Mouse (Mus musculus): ENCODE results near the gene Cep135. TPM values are rescaled to one million over a fixed set of nuclear protein-coding genes. Genes with fewer than 3 reads are reported as not detected.

The Cep135 gene
- polyA plus RNA-seq, 2 experiments: 6.9 to 10.3 TPM

DNA sequence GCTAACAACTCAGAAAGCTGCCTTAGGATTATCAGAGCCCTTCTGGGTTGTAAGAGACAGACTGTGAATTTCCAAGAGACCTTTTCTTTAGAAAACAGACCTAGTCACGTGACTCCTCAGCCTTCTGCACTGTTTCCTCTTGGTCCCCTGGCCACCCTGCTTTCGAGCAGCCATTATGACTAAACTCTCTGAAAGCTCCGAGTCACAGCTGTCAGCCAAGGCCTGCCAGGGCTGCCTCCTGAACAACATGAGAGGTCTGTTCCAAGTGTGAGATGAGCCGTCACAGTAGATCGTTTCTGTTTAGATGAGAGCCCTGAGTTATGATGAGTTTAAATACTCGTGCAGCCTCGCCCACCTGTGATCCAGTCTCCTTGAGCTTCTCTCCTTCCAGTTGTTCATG is 30.3 kb downstream of the Cep135 start:
- no peak for TF ChIP-seq POLR2A (IDR thresholded peaks at IDR 0.05; ENCODE audit: borderline replicate concordance, extremely low read depth, insufficient read depth, insufficient read length)
- ATAC-seq (ENCODE audit: low FRiP score, low read depth) (no peak), DNase-seq (ENCODE audit: low spot score) (no peak)
- H3K9me3 ChIP-seq (ENCODE audit: control insufficient read depth, low read length): no peaks in the 10 kb centered on the region
- H3K36me3 ChIP-seq (ENCODE audit: control insufficient read depth, insufficient read depth, low read length): peaks cover 69% of the 10 kb centered on the region
- no peak overlapping the region for H3K27ac ChIP-seq (replicated peaks; ENCODE audit: low read depth, low read length)
- H3K4me3 ChIP-seq (replicated peaks; ENCODE audit: low read length): no peak overlapping the region
- 83% methylated on average over 7 of the region's 7 CpGs for WGBS
- H3K9ac ChIP-seq (ENCODE audit: low read depth, low read length, severe bottlenecking): no peak overlapping the region
- H3K4me1 ChIP-seq (ENCODE audit: control insufficient read depth, insufficient read depth, low read length): no peaks in the 10 kb centered on the region
- H3K27me3 ChIP-seq (ENCODE audit: control insufficient read depth, insufficient read depth, low read length): no peaks in the 10 kb centered on the region
- H3K4me2 ChIP-seq (replicated peaks; ENCODE audit: low read depth, low read length, severe bottlenecking): no peak overlapping the region

DNA sequence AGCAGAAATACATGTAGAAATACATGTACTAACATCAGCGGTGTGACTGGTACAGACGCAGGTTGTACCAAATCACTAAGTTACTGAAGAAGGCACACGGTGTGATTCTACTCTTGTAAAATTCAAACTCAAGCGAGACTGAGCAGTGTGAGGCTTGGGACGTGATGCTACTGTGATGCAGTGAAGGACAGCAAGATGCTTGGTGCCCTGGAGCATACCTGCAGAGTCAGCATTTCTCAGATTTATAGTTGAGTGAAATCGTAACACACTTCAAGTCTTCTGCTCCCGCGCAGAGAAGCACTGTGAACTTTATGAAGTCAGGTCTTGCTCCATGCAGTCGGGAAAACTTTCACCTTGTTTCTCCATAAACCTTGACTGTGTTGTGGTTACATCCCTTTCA is 35.3 kb downstream of the Cep135 start:
- Histone ChIP-seq H3K27ac (replicated peaks; ENCODE audit: low read depth, low read length) (no peak overlapping the region), H3K36me3 (ENCODE audit: control insufficient read depth, insufficient read depth, low read length) (peaks cover 34% of the 10 kb centered on the region), H3K4me1 (ENCODE audit: control insufficient read depth, insufficient read depth, low read length) (no peaks in the 10 kb centered on the region), H3K9me3 (ENCODE audit: control insufficient read depth, low read length) (no peaks in the 10 kb centered on the region), H3K9ac (ENCODE audit: low read depth, low read length, severe bottlenecking) (no peak overlapping the region), H3K4me3 (replicated peaks; ENCODE audit: low read length) (no peak overlapping the region), H3K27me3 (ENCODE audit: control insufficient read depth, insufficient read depth, low read length) (no peaks in the 10 kb centered on the region), H3K4me2 (replicated peaks; ENCODE audit: low read depth, low read length, severe bottlenecking) (no peak overlapping the region)
- WGBS: 89% methylated on average over 9 of the region's 9 CpGs
- TF ChIP-seq POLR2A (IDR thresholded peaks at IDR 0.05; ENCODE audit: borderline replicate concordance, extremely low read depth, insufficient read depth, insufficient read length): no peak
- DNase-seq (ENCODE audit: low spot score) (no peak), ATAC-seq (ENCODE audit: low FRiP score, low read depth) (no peak)

DNA sequence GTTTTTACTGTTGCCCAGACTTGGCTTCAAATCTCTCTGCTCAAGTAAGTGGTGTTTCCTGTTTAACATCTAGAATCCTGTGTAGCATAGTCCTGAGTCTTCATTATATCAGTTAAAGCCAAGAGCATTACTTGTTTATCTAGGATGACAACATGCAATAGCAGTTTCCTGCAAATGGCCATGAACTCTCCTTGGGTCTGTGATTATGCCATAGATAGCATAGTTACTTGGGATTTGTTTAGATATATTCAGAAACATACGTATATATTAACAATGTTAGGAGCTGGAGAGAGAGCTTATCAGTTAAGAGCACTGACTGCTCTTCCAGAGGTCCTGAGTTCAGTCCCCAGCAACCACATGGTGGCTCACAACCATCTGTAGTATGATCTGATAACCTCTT is 39.3 kb downstream of the Cep135 start:
- Histone ChIP-seq H3K4me3 (replicated peaks; ENCODE audit: low read length) (no peak overlapping the region), H3K36me3 (ENCODE audit: control insufficient read depth, insufficient read depth, low read length) (peaks cover 34% of the 10 kb centered on the region), H3K4me1 (ENCODE audit: control insufficient read depth, insufficient read depth, low read length) (no peaks in the 10 kb centered on the region), H3K4me2 (replicated peaks; ENCODE audit: low read depth, low read length, severe bottlenecking) (no peak overlapping the region), H3K9ac (ENCODE audit: low read depth, low read length, severe bottlenecking) (no peak overlapping the region), H3K27me3 (ENCODE audit: control insufficient read depth, insufficient read depth, low read length) (no peaks in the 10 kb centered on the region), H3K9me3 (ENCODE audit: control insufficient read depth, low read length) (no peaks in the 10 kb centered on the region), H3K27ac (replicated peaks; ENCODE audit: low read depth, low read length) (no peak overlapping the region)
- DNase-seq (ENCODE audit: low spot score): no peak
- no peak for TF ChIP-seq POLR2A (IDR thresholded peaks at IDR 0.05; ENCODE audit: borderline replicate concordance, extremely low read depth, insufficient read depth, insufficient read length)
- no peak for ATAC-seq (ENCODE audit: low FRiP score, low read depth)
- 88% methylated on average over 1 of the region's 1 CpGs for WGBS

DNA sequence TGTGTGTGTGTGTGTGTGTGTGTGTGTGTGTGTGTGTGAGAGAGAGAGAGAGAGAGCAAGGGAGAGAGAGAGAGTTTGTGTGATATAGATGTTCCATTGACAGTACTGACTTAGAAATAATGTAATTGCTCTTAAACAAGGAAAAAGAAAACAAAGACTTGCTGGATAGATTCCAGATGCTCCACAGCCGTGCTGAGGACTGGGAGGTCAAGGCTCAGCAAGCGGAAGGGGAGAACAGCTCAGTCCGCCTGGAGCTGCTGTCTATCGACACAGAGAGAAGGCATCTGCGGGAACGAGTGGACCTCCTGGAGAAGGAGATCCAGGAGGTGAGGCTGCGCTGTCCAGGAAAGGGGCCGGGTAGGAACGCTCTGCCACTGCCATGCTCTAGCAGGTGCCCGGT is 45.5 kb downstream of the Cep135 start:
- Histone ChIP-seq H3K27me3 (ENCODE audit: control insufficient read depth, insufficient read depth, low read length) (no peaks in the 10 kb centered on the region), H3K4me1 (ENCODE audit: control insufficient read depth, insufficient read depth, low read length) (no peaks in the 10 kb centered on the region), H3K9ac (ENCODE audit: low read depth, low read length, severe bottlenecking) (no peak overlapping the region), H3K27ac (replicated peaks; ENCODE audit: low read depth, low read length) (no peak overlapping the region), H3K4me3 (replicated peaks; ENCODE audit: low read length) (no peak overlapping the region), H3K9me3 (ENCODE audit: control insufficient read depth, low read length) (no peaks in the 10 kb centered on the region), H3K36me3 (ENCODE audit: control insufficient read depth, insufficient read depth, low read length) (peaks cover 69% of the 10 kb centered on the region), H3K4me2 (replicated peaks; ENCODE audit: low read depth, low read length, severe bottlenecking) (no peak overlapping the region)
- WGBS: 77% methylated on average over 10 of the region's 10 CpGs
- TF ChIP-seq POLR2A (IDR thresholded peaks at IDR 0.05; ENCODE audit: borderline replicate concordance, extremely low read depth, insufficient read depth, insufficient read length): no peak
- ATAC-seq (ENCODE audit: low FRiP score, low read depth) (no peak), DNase-seq (ENCODE audit: low spot score) (no peak)

DNA sequence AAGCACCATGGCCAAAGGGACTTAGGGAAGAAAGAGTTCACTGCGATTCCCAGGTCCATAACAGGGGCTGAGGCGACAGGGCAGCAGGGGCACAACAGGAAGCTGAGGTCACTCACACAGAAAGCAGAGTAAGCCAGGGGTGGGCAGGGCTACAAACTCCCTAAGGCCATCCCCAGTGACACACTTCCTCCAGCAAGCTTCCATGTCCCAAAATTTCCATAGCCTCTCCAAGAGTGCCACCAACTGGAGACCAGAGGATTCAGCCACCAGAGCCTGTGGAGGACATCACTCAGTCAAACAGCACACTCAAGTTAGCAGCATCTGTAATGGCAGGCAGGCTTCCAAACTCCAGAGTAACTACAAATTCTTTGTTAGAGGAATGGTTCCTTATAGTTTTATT is 47.1 kb downstream of the Cep135 start:
- no peak for TF ChIP-seq POLR2A (IDR thresholded peaks at IDR 0.05; ENCODE audit: borderline replicate concordance, extremely low read depth, insufficient read depth, insufficient read length)
- H3K36me3 ChIP-seq (ENCODE audit: control insufficient read depth, insufficient read depth, low read length): peaks cover 74% of the 10 kb centered on the region
- no peak for DNase-seq (ENCODE audit: low spot score)
- H3K4me1 ChIP-seq (ENCODE audit: control insufficient read depth, insufficient read depth, low read length): no peaks in the 10 kb centered on the region
- H3K27me3 ChIP-seq (ENCODE audit: control insufficient read depth, insufficient read depth, low read length): no peaks in the 10 kb centered on the region
- 100% methylated on average over 2 of the region's 2 CpGs for WGBS
- H3K4me3 ChIP-seq (replicated peaks; ENCODE audit: low read length): no peak overlapping the region
- H3K27ac ChIP-seq (replicated peaks; ENCODE audit: low read depth, low read length): no peak overlapping the region
- H3K9ac ChIP-seq (ENCODE audit: low read depth, low read length, severe bottlenecking): no peak overlapping the region
- H3K4me2 ChIP-seq (replicated peaks; ENCODE audit: low read depth, low read length, severe bottlenecking): no peak overlapping the region
- no peaks in the 10 kb centered on the region for H3K9me3 ChIP-seq (ENCODE audit: control insufficient read depth, low read length)
- no peak for ATAC-seq (ENCODE audit: low FRiP score, low read depth)

DNA sequence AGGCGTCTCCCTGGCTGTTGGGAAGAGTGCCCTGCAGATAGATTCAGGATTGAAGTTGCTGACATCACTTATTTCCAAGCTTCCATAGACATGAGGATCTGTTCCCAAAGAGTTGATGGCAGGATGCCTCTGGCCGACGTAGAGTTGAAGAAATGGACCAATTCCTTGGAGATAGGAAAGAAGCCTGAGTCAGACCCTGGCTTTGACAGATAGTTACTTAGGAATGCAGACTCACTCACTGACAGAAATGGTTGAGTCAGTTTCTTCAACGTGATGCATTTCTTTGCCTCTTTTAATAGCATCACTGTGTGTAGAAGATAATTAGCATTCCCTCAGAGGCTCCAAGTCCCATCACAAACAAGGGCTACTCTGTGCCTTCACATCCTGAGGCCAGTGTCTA is 53.6 kb downstream of the Cep135 start:
- peaks cover 69% of the 10 kb centered on the region for H3K36me3 ChIP-seq (ENCODE audit: control insufficient read depth, insufficient read depth, low read length)
- no peak overlapping the region for H3K27ac ChIP-seq (replicated peaks; ENCODE audit: low read depth, low read length)
- H3K9ac ChIP-seq (ENCODE audit: low read depth, low read length, severe bottlenecking): no peak overlapping the region
- no peaks in the 10 kb centered on the region for H3K27me3 ChIP-seq (ENCODE audit: control insufficient read depth, insufficient read depth, low read length)
- no peak for ATAC-seq (ENCODE audit: low FRiP score, low read depth)
- 90% methylated on average over 4 of the region's 4 CpGs for WGBS
- H3K9me3 ChIP-seq (ENCODE audit: control insufficient read depth, low read length): no peaks in the 10 kb centered on the region
- TF ChIP-seq POLR2A (IDR thresholded peaks at IDR 0.05; ENCODE audit: borderline replicate concordance, extremely low read depth, insufficient read depth, insufficient read length): no peak
- H3K4me1 ChIP-seq (ENCODE audit: control insufficient read depth, insufficient read depth, low read length): no peaks in the 10 kb centered on the region
- no peak for DNase-seq (ENCODE audit: low spot score)
- no peak overlapping the region for H3K4me3 ChIP-seq (replicated peaks; ENCODE audit: low read length)
- H3K4me2 ChIP-seq (replicated peaks; ENCODE audit: low read depth, low read length, severe bottlenecking): no peak overlapping the region
